Mouse (Mus musculus) MEL (cell line): Measurements from ENCODE around the gene Rbpjl. TPM values are rescaled to one million over a fixed set of nuclear protein-coding genes. Genes with fewer than 3 reads are reported as not detected.

Experiments
- DNase-seq: peaks from one replicate; pipeline ENCODE4 v3.0.0; 2011; ENCODE audit warnings: low read depth, low spot score
- H3K27ac ChIP-seq: 2 replicates; pipeline ENCODE4 v1.5.1; 2012; ENCODE audit warnings: low read depth, mild to moderate bottlenecking, control low read depth, low read length, moderate library complexity; ENCODE audit not compliant: control insufficient read depth
- H3K27me3 ChIP-seq, 2 experiments: fragments of 150-350 bp in 1 of 2; sonication (generic) in 1 of 2; 2 replicates each; pipeline ENCODE4 v1.6.1; 2012; ENCODE audit warnings: low read length in 2 of 2, mild to moderate bottlenecking in 2 of 2, improper control_type of control experiment in 1 of 2, moderate library complexity in 1 of 2; ENCODE audit not compliant: insufficient read depth in 2 of 2, control insufficient read depth in 1 of 2
- H3K36me3 ChIP-seq, 2 experiments: 2 replicates each; pipeline ENCODE4 v1.6.1; 2012 to 2014; ENCODE audit warnings: low read length in 2 of 2, improper control_type of control experiment in 1 of 2, inconsistent platforms in 1 of 2, mild to moderate bottlenecking in 1 of 2; ENCODE audit not compliant: insufficient read depth in 2 of 2, control insufficient read depth in 1 of 2
- H3K4me1 ChIP-seq, 2 experiments: fragments of 150-350 bp in 1 of 2; sonication (generic) in 1 of 2; 2 replicates each; pipeline ENCODE4 v1.6.1; 2012; ENCODE audit warnings: low read length in 2 of 2, improper control_type of control experiment in 1 of 2, mild to moderate bottlenecking in 1 of 2; ENCODE audit not compliant: insufficient read depth in 2 of 2, control insufficient read depth in 1 of 2
- H3K4me3 ChIP-seq, 2 experiments: fragments of 150-350 bp in 1 of 2; sonication (generic) in 1 of 2; 2 replicates each; pipeline ENCODE4 v1.5.1; 2012; ENCODE audit warnings: low read depth in 2 of 2, low read length in 2 of 2, mild to moderate bottlenecking in 2 of 2, moderate library complexity in 2 of 2, control low read depth in 1 of 2, improper control_type of control experiment in 1 of 2; ENCODE audit not compliant: control insufficient read depth in 1 of 2, insufficient read depth in 1 of 2
- H3K79me2 ChIP-seq: 2 replicates; pipeline ENCODE4 v1.6.1; 2012; ENCODE audit warnings: mild to moderate bottlenecking, low read length, moderate library complexity; ENCODE audit not compliant: control insufficient read depth, poor library complexity, insufficient read depth
- H3K9ac ChIP-seq: 2 replicates; pipeline ENCODE4 v1.6.1; 2012; ENCODE audit warnings: low read depth, mild to moderate bottlenecking, control low read depth, low read length, moderate library complexity; ENCODE audit not compliant: control insufficient read depth, poor library complexity, severe bottlenecking
- H3K9me3 ChIP-seq: fragments of 150-350 bp; sonication (generic); replicated peaks from 2 replicates; pipeline ENCODE4 v1.6.1; 2012; ENCODE audit warnings: mild to moderate bottlenecking, low read length, improper control_type of control experiment, moderate library complexity; ENCODE audit not compliant: insufficient read depth
- CHD2 ChIP-seq: IDR thresholded peaks from 2 replicates; pipeline ENCODE4 v1.6.1; 2011; ENCODE audit warnings: low read length, improper control_type of control experiment
- CTCF ChIP-seq, 3 experiments: IDR thresholded peaks in 2 of 3; conservative IDR thresholded peaks in 1 of 3; 2 replicates each; pipeline ENCODE4 v1.5.1; 2011 to 2012; ENCODE audit warnings: low read length in 3 of 3, low read depth in 2 of 3, mild to moderate bottlenecking in 2 of 3, improper control_type of control experiment in 1 of 3, inconsistent platforms in 1 of 3, mixed read lengths in 1 of 3, moderate library complexity in 1 of 3; ENCODE audit not compliant: control insufficient read depth in 1 of 3, insufficient read depth in 1 of 3, poor library complexity in 1 of 3, severe bottlenecking in 1 of 3
- E2F4 ChIP-seq: IDR thresholded peaks from 2 replicates; pipeline ENCODE4 v1.6.1; 2011; ENCODE audit warnings: low read depth, low read length, improper control_type of control experiment, borderline replicate concordance
- GABPA ChIP-seq: IDR thresholded peaks from 2 replicates; pipeline ENCODE4 v1.6.1; 2012; ENCODE audit warnings: low read depth, mild to moderate bottlenecking, inconsistent platforms, low read length, improper control_type of control experiment, moderate library complexity
- KAT2A ChIP-seq: conservative IDR thresholded peaks from 2 replicates; pipeline ENCODE4 v1.6.1; 2012; ENCODE audit warnings: low read depth, low read length, improper control_type of control experiment, inconsistent platforms
- MAFK ChIP-seq: IDR thresholded peaks from 2 replicates; pipeline ENCODE4 v1.6.1; 2011; ENCODE audit warnings: low read depth, mild to moderate bottlenecking, low read length, improper control_type of control experiment, borderline replicate concordance
- MAZ ChIP-seq: IDR thresholded peaks from 2 replicates; pipeline ENCODE4 v1.6.1; 2012; ENCODE audit warnings: low read depth, mild to moderate bottlenecking, inconsistent platforms, low read length, improper control_type of control experiment
- MXI1 ChIP-seq: IDR thresholded peaks from 2 replicates; pipeline ENCODE4 v1.6.1; 2011; ENCODE audit warnings: mild to moderate bottlenecking, low read depth, low read length, improper control_type of control experiment
- MYB ChIP-seq: IDR thresholded peaks from 2 replicates; pipeline ENCODE4 v1.6.1; 2011; ENCODE audit warnings: mild to moderate bottlenecking, low read depth, low read length, improper control_type of control experiment
- MYC ChIP-seq: IDR thresholded peaks from 2 replicates; pipeline ENCODE4 v1.6.1; 2011; ENCODE audit warnings: low read depth, mild to moderate bottlenecking, low read length, improper control_type of control experiment, moderate library complexity
- POLR2A ChIP-seq, 2 experiments: IDR thresholded peaks; 2 replicates each; pipeline ENCODE4 v1.6.1; 2011 to 2012; ENCODE audit warnings: low read length in 2 of 2, mild to moderate bottlenecking in 2 of 2, control low read depth in 1 of 2, improper control_type of control experiment in 1 of 2, low read depth in 1 of 2, moderate library complexity in 1 of 2; ENCODE audit not compliant: control insufficient read depth in 1 of 2, insufficient read depth in 1 of 2, poor library complexity in 1 of 2
- POLR2AphosphoS2 ChIP-seq: IDR thresholded peaks from 2 replicates; pipeline ENCODE4 v1.6.1; 2011; ENCODE audit warnings: low read length, improper control_type of control experiment
- RAD21 ChIP-seq: IDR thresholded peaks from 2 replicates; pipeline ENCODE4 v1.6.1; 2011; ENCODE audit warnings: mild to moderate bottlenecking, low read depth, low read length, improper control_type of control experiment
- RCOR1 ChIP-seq: IDR thresholded peaks from 2 replicates; pipeline ENCODE4 v1.6.1; 2012; ENCODE audit warnings: low read depth, mild to moderate bottlenecking, inconsistent platforms, low read length, improper control_type of control experiment
- SMC3 ChIP-seq: IDR thresholded peaks from 2 replicates; pipeline ENCODE4 v1.6.1; 2011; ENCODE audit warnings: low read depth, low read length, improper control_type of control experiment
- TCF12 ChIP-seq: IDR thresholded peaks from 2 replicates; pipeline ENCODE4 v1.6.1; 2014; ENCODE audit warnings: low read depth, mild to moderate bottlenecking, inconsistent platforms, low read length, improper control_type of control experiment, moderate library complexity
- USF1 ChIP-seq: IDR thresholded peaks from 2 replicates; pipeline ENCODE4 v1.6.1; 2014; ENCODE audit warnings: low read depth, mild to moderate bottlenecking, inconsistent platforms, low read length, improper control_type of control experiment, moderate library complexity
- ZC3H11A ChIP-seq: IDR thresholded peaks from 2 replicates; pipeline ENCODE4 v1.6.1; 2012; ENCODE audit warnings: low read depth, mild to moderate bottlenecking, inconsistent platforms, low read length, improper control_type of control experiment
- ZKSCAN1 ChIP-seq: IDR thresholded peaks from 2 replicates; pipeline ENCODE4 v1.6.1; 2012; ENCODE audit warnings: low read depth, mild to moderate bottlenecking, inconsistent platforms, low read length, improper control_type of control experiment, moderate library complexity
- ZMIZ1 ChIP-seq: IDR thresholded peaks from 2 replicates; pipeline ENCODE4 v1.6.1; 2012; ENCODE audit warnings: low read depth, mild to moderate bottlenecking, inconsistent platforms, low read length, improper control_type of control experiment, moderate library complexity
- ZNF384 ChIP-seq: IDR thresholded peaks from 2 replicates; pipeline ENCODE4 v1.6.1; 2012; ENCODE audit warnings: low read depth, mild to moderate bottlenecking, inconsistent platforms, low read length, improper control_type of control experiment
- polyA plus RNA-seq, 2 experiments: library from polyadenylated mRNA; stranded (reverse) in 1 of 2; unstranded in 1 of 2; fragments of >175 nt in 1 of 2; fragments of >200 nt in 1 of 2; gene quantifications; 2 replicates each; pipeline versions ENCODE4 v1.2.1 to v1.2.4; 2012; ENCODE audit warnings: low replicate concordance in 2 of 2, low read depth in 1 of 2; ENCODE audit not compliant: insufficient read length in 2 of 2, insufficient read depth in 1 of 2, missing spikeins in 1 of 2
- total RNA-seq: library from RNA; depleted of rRNA; stranded (reverse); fragments of 300-350 nt; gene quantifications from 2 replicates; pipeline ENCODE4 v1.2.3, GENCODE M21; 2012

Gene Rbpjl
- total and polyA plus RNA-seq, 3 experiments, result 0.07 TPM; not detected in 2

DNA sequence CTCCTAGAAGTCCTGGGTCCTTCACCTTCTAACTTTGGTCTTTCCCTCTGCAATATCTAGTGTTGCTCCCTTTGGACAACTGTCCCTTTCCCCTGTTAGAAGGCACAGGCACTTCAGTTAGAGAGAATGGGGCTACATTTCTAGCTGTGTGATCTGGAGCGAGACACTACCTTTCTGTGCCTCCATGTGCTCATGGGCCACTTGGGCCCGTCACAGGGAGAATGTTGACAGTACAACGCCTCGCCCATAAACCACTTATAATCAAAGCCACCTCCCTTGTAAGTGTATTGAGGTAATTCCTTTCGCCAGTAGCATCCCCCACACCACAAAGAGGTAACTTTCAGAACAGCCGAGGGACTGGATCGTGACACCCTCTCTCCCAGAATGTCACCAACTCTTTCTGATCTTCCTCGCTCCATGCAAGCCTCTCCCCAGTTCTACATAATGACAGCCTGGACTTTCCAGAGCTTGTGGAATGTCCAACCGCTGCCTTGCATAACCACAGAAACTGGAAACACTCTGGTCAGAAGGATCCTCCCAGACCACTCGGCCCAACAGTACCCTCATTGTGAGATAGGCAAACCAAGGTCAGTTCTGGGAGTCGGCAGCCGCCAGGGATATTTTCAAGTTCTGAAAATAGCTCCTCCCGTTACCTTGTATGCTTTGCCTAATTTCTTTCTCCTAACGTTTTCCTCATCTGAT lies 46.6 kb downstream of the Rbpjl start:
- Histone ChIP-seq H3K4me3 (no peak overlapping the region), H3K27me3 (peaks cover 28 to 43% of the 10 kb centered on the region in 2 experiments), H3K36me3 (no peaks in the 10 kb centered on the region), H3K9ac (no peak overlapping the region), H3K79me2 (no peaks in the 10 kb centered on the region)
- DNase-seq, result no peak
- TF ChIP-seq CHD2 (no peak), MYC (no peak), GABPA (no peak), POLR2AphosphoS2 (no peak), MAZ (no peak), CTCF (IDR thresholded peaks at IDR 0.05 in 2 of 3, conservative IDR thresholded peaks at IDR 0.05 in 1 of 3; ENCODE audit: control insufficient read depth in 1 of 3, insufficient read depth in 1 of 3, low read depth in 2 of 3, low read length in 3 of 3, poor library complexity in 1 of 3, severe bottlenecking in 1 of 3) (no peak), USF1 (no peak), RCOR1 (no peak), TCF12 (no peak), KAT2A (no peak), SMC3 (no peak)
- TF ChIP-seq, all 39 proteins: peak for 0
- Histone ChIP-seq H3K27ac (no peak overlapping the region), H3K4me1 (no peaks in the 10 kb centered on the region), H3K9me3 (no peaks in the 10 kb centered on the region)

DNA sequence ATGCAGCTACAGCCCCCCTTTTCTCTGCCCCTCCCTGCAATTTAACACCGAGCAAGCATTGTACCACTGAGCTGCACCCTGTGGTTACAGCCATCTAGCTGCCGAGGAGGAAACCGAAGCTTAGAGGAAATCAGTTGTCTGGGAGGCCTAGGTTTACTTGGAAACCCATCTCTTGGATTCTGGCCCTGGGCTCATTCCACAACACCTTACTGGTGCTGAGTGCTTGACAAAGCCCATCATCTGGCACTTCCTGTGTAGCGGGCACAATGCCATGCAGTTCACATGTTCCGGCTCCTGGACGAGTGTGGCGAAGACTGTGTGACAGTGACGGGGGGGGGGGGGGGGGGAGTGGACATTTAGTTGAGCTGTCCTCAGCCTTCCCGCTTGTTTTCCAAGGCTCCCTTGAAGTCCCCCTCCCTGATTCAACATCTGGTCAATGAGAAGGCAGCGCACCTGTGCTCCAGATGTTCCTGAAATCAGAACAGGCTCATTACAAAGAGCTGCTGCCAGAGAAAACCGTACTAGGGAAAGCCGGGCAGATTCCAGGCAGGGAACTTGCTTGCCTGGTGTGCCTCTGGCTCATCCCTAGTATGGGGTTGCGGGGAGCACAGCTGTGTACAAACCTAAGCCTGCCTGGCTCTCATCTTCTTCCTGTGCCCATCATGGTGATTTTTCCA lies 49.2 kb downstream of the Rbpjl start:
- no peaks in the 10 kb centered on the region for H3K4me1 ChIP-seq
- no peaks in the 10 kb centered on the region for H3K36me3 ChIP-seq
- H3K9me3 ChIP-seq, result no peaks in the 10 kb centered on the region
- H3K27me3 ChIP-seq, result peaks cover 30 to 34% of the 10 kb centered on the region in 2 experiments
- TF ChIP-seq MXI1, result no peak
- TF ChIP-seq MYC, result no peak
- no peak for TF ChIP-seq ZC3H11A
- TF ChIP-seq ZKSCAN1, result no peak
- no peak for TF ChIP-seq POLR2AphosphoS2
- TF ChIP-seq RAD21, result no peak
- no peak for TF ChIP-seq RCOR1
- TF ChIP-seq ZMIZ1, result no peak
- no peak for TF ChIP-seq ZNF384
- no peak for TF ChIP-seq CTCF (IDR thresholded peaks at IDR 0.05 in 2 of 3, conservative IDR thresholded peaks at IDR 0.05 in 1 of 3; ENCODE audit: control insufficient read depth in 1 of 3, insufficient read depth in 1 of 3, low read depth in 2 of 3, low read length in 3 of 3, poor library complexity in 1 of 3, severe bottlenecking in 1 of 3)
- TF ChIP-seq KAT2A, result no peak
- no peak for TF ChIP-seq GABPA
- TF ChIP-seq E2F4, result no peak
- TF ChIP-seq MAZ, result no peak
- TF ChIP-seq TCF12, result no peak
- TF ChIP-seq MAFK, result no peak
- no peak for TF ChIP-seq POLR2A (IDR thresholded peaks at IDR 0.05; ENCODE audit: control insufficient read depth in 1 of 2, insufficient read depth in 1 of 2, low read depth in 1 of 2, low read length in 2 of 2, poor library complexity in 1 of 2)
- no peak for TF ChIP-seq MYB
- TF ChIP-seq, all 39 proteins: peak for 0
- H3K9ac ChIP-seq, result no peak overlapping the region
- DNase-seq, result no peak
- no peak overlapping the region for H3K27ac ChIP-seq
- H3K4me3 ChIP-seq, result no peak overlapping the region
- no peaks in the 10 kb centered on the region for H3K79me2 ChIP-seq
